ENCODE assay signal across 12 mouse cellular contexts in genomic region chr2:163205262-163205647, GRCm38 (mm10). TPM values are rescaled to one million over a fixed set of nuclear protein-coding genes. Genes with fewer than 3 reads are reported as not detected.
A peak's percentile ranks its signal among the peaks of the same experiment; 100 is the strongest.
DNase-seq lines count a peak whose midpoint lies in the region; ATAC-seq and TF ChIP-seq lines count a peak whose summit lies in the region.
"Had no signal": no experiment of that assay in that cellular context is flagged by ENCODE, and none has a peak within 500 bp of the region (broad histone marks: within the 10 kb centered on the region; RNA-seq: fewer than 3 reads in every experiment).

No protein-coding gene starts in this region.

- DNase-seq in left cerebral cortex, adult 2 months (ENCODE audit: extremely low spot score in 1 of 2, low spot score in 2 of 2): no peak
- no peak for DNase-seq in left cerebral cortex, postnatal 25 days (ENCODE audit: low spot score in 2 of 2)
- no peak for DNase-seq in adipocyte (ENCODE audit: low spot score)
- DNase-seq in right cerebral cortex, adult 2 months (ENCODE audit: low spot score in 2 of 2): no peak
- DNase-seq: kidney, adult 11 months had no signal

- H3K36me3 ChIP-seq in forebrain, embryonic 13.5 days (ENCODE audit: poor library complexity, severe bottlenecking): 0 out of 2 replicates have a peak, but pooled peaks cover 7% of the 10 kb centered on the region
- no peaks in the 10 kb centered on the region for H3K36me3 ChIP-seq in intestine, postnatal 0 days (ENCODE audit: control insufficient read depth, insufficient read depth)
- no peaks in the 10 kb centered on the region for H3K36me3 ChIP-seq in neural tube, embryonic 13.5 days
- H3K36me3 ChIP-seq: liver, embryonic 15.5 days had no signal

- ATAC-seq in forebrain, embryonic 13.5 days: no peak
- ATAC-seq in intestine, postnatal 0 days: no peak
- ATAC-seq in neural tube, embryonic 13.5 days (ENCODE audit: low read depth): no peak
- no peak for ATAC-seq in megakaryocyte, adult 5-6 weeks (ENCODE audit: poor library complexity, severe bottlenecking)

- 0 out of 2 replicates have a peak, but pooled peaks cover 3% of the 10 kb centered on the region for H3K9me3 ChIP-seq in forebrain, embryonic 13.5 days (replicated peaks)
- H3K9me3 ChIP-seq in intestine, postnatal 0 days (ENCODE audit: control insufficient read depth): no peaks in the 10 kb centered on the region
- H3K9me3 ChIP-seq in neural tube, embryonic 13.5 days: peaks cover 10% of the 10 kb centered on the region
- H3K9me3 ChIP-seq: liver, embryonic 15.5 days had no signal

- WGBS in forebrain, embryonic 13.5 days: 1% methylated on average over 6 of the region's 6 CpGs
- 13% methylated on average over 6 of the region's 6 CpGs for WGBS in intestine, postnatal 0 days
- WGBS in neural tube, embryonic 13.5 days: 0% methylated on average over 6 of the region's 6 CpGs

- intact Hi-C loops in left cerebral cortex, adult 2 months (cut with DNase I): loop anchor here (5.0 kb wide), 1 partner anchor 102 kb away; no protein-coding TSS in a partner anchor
- intact Hi-C loops in left cerebral cortex, postnatal 25 days (cut with DNase I): no loop called here

- H3K27me3 ChIP-seq in forebrain, embryonic 13.5 days: peaks cover 20% of the 10 kb centered on the region
- H3K27me3 ChIP-seq in intestine, postnatal 0 days (replicated peaks; ENCODE audit: control insufficient read depth, insufficient read depth, low read length): peaks cover 48% of the 10 kb centered on the region
- peaks cover 65% of the 10 kb centered on the region for H3K27me3 ChIP-seq in neural tube, embryonic 13.5 days

- H3K4me1 ChIP-seq in forebrain, embryonic 13.5 days: peaks cover 42% of the 10 kb centered on the region
- no peaks in the 10 kb centered on the region for H3K4me1 ChIP-seq in intestine, postnatal 0 days (replicated peaks; ENCODE audit: control insufficient read depth, insufficient read depth, low read length)
- peaks cover 44% of the 10 kb centered on the region for H3K4me1 ChIP-seq in neural tube, embryonic 13.5 days (replicated peaks)

- no peak for TF ChIP-seq CTCF in left cerebral cortex, adult 2 months (IDR thresholded peaks at IDR 0.05)
- TF ChIP-seq CTCF in intestine, postnatal 0 days (IDR thresholded peaks at IDR 0.05; ENCODE audit: low read depth): no peak

- peak overlapping the region; percentile 80 for H3K9ac ChIP-seq in forebrain, embryonic 13.5 days
- no peak overlapping the region for H3K9ac ChIP-seq in intestine, postnatal 0 days (ENCODE audit: low read depth, low read length)
- H3K9ac ChIP-seq in neural tube, embryonic 13.5 days: peak overlapping the region; percentile 81
- H3K9ac ChIP-seq: liver, embryonic 15.5 days had no signal

- H3K27ac ChIP-seq in left cerebral cortex, adult 2 months: no peak overlapping the region
- 0 out of 2 replicates have a peak overlapping the region, but pooled peaks have one; percentile 12 for H3K27ac ChIP-seq in forebrain, embryonic 13.5 days
- H3K27ac ChIP-seq in intestine, postnatal 0 days (ENCODE audit: low read depth, low read length): no peak overlapping the region
- no peak overlapping the region for H3K27ac ChIP-seq in neural tube, embryonic 13.5 days (replicated peaks)
- H3K27ac ChIP-seq: liver, embryonic 15.5 days had no signal

- H3K4me3 ChIP-seq in left cerebral cortex, adult 2 months: peak overlapping the region; percentile 58
- peak overlapping the region; percentile 58 for H3K4me3 ChIP-seq in forebrain, embryonic 13.5 days
- peak overlapping the region; percentile 50; the same call in 1 of the 2 replicates for H3K4me3 ChIP-seq in intestine, postnatal 0 days (ENCODE audit: low read depth, low read length)
- peak overlapping the region; percentile 52 for H3K4me3 ChIP-seq in neural tube, embryonic 13.5 days
- H3K4me3 ChIP-seq: erythroblast, embryonic 14.5 days had no signal

- peak overlapping the region; percentile 89 for H3K4me2 ChIP-seq in forebrain, embryonic 13.5 days
- peak overlapping the region; percentile 94; the same call in 1 of the 2 replicates for H3K4me2 ChIP-seq in intestine, postnatal 0 days (replicated peaks; ENCODE audit: low read depth)
- peak overlapping the region; percentile 73 for H3K4me2 ChIP-seq in neural tube, embryonic 13.5 days

RNA-seq across cellular contexts. Expression of gene Tox2, which starts 2.3 kb away (rescaled TPM):
- 10 to 100 TPM; 27.8 to 28.4 TPM for total RNA-seq in left cerebral cortex, adult 2 months (2021)
- total RNA-seq in left cerebral cortex, postnatal 25 days (2021): 10 to 100 TPM; 24.6 to 27.5 TPM
- 17.9 and 20.6 TPM in 2 replicates for polyA plus RNA-seq in forebrain, embryonic 13.5 days (2015; fragmentation: Nextera tagmentation; extraction: Ambion mirVana)
- 2.0 and 3.3 TPM in 2 replicates for polyA plus RNA-seq in intestine, postnatal 0 days (2015; fragmentation: Nextera tagmentation; extraction: Ambion mirVana)
- polyA plus RNA-seq in neural tube, embryonic 13.5 days (2015; fragmentation: Nextera tagmentation; extraction: Ambion mirVana): 22.0 and 22.7 TPM in 2 replicates
- not detected in 2 replicates for total RNA-seq in megakaryocyte, adult 5-6 weeks (2015)
- not detected in 2 replicates for total RNA-seq in megakaryocyte, adult 5-6 weeks (2017)
- total RNA-seq: MEL had no signal

Comparison
In these comparisons a context has a peak if more than half of its experiments do, and no peak if none do; other contexts are left out.
1. RNA of gene Tox2, which starts 2.3 kb away (total RNA-seq): 27.8 to 28.4 TPM in left cerebral cortex, adult 2 months and 24.6 to 27.5 TPM in left cerebral cortex, postnatal 25 days; not detected in megakaryocyte, adult 5-6 weeks; every median in the first group is over 10 times any median in the second.
2. Peak in every context shown above with its lines, with median percentiles within 50 percentile points of each other: H3K4me3 ChIP-seq and H3K4me2 ChIP-seq.